Mouse (Mus musculus) MEL (cell line): Measurements from ENCODE around the gene E2f2. TPM values are rescaled to one million over a fixed set of nuclear protein-coding genes. Genes with fewer than 3 reads are reported as not detected.

Source experiments
- DNase-seq: peaks from one replicate; pipeline ENCODE4 v3.0.0; 2011; ENCODE audit warnings: low read depth, low spot score
- H3K27ac ChIP-seq: 2 replicates; pipeline ENCODE4 v1.5.1; 2012; ENCODE audit warnings: low read depth, mild to moderate bottlenecking, control low read depth, low read length, moderate library complexity; ENCODE audit not compliant: control insufficient read depth
- H3K27me3 ChIP-seq, 2 experiments: fragments of 150-350 bp in 1 of 2; sonication (generic) in 1 of 2; 2 replicates each; pipeline ENCODE4 v1.6.1; 2012; ENCODE audit warnings: low read length in 2 of 2, mild to moderate bottlenecking in 2 of 2, improper control_type of control experiment in 1 of 2, moderate library complexity in 1 of 2; ENCODE audit not compliant: insufficient read depth in 2 of 2, control insufficient read depth in 1 of 2
- H3K36me3 ChIP-seq, 2 experiments: 2 replicates each; pipeline ENCODE4 v1.6.1; 2012 to 2014; ENCODE audit warnings: low read length in 2 of 2, improper control_type of control experiment in 1 of 2, inconsistent platforms in 1 of 2, mild to moderate bottlenecking in 1 of 2; ENCODE audit not compliant: insufficient read depth in 2 of 2, control insufficient read depth in 1 of 2
- H3K4me1 ChIP-seq, 2 experiments: fragments of 150-350 bp in 1 of 2; sonication (generic) in 1 of 2; 2 replicates each; pipeline ENCODE4 v1.6.1; 2012; ENCODE audit warnings: low read length in 2 of 2, improper control_type of control experiment in 1 of 2, mild to moderate bottlenecking in 1 of 2; ENCODE audit not compliant: insufficient read depth in 2 of 2, control insufficient read depth in 1 of 2
- H3K4me3 ChIP-seq, 2 experiments: fragments of 150-350 bp in 1 of 2; sonication (generic) in 1 of 2; 2 replicates each; pipeline ENCODE4 v1.5.1; 2012; ENCODE audit warnings: low read depth in 2 of 2, low read length in 2 of 2, mild to moderate bottlenecking in 2 of 2, moderate library complexity in 2 of 2, control low read depth in 1 of 2, improper control_type of control experiment in 1 of 2; ENCODE audit not compliant: control insufficient read depth in 1 of 2, insufficient read depth in 1 of 2
- H3K79me2 ChIP-seq: 2 replicates; pipeline ENCODE4 v1.6.1; 2012; ENCODE audit warnings: mild to moderate bottlenecking, low read length, moderate library complexity; ENCODE audit not compliant: control insufficient read depth, poor library complexity, insufficient read depth
- H3K9ac ChIP-seq: 2 replicates; pipeline ENCODE4 v1.6.1; 2012; ENCODE audit warnings: low read depth, mild to moderate bottlenecking, control low read depth, low read length, moderate library complexity; ENCODE audit not compliant: control insufficient read depth, poor library complexity, severe bottlenecking
- H3K9me3 ChIP-seq: fragments of 150-350 bp; sonication (generic); replicated peaks from 2 replicates; pipeline ENCODE4 v1.6.1; 2012; ENCODE audit warnings: mild to moderate bottlenecking, low read length, improper control_type of control experiment, moderate library complexity; ENCODE audit not compliant: insufficient read depth
- BHLHE40 ChIP-seq: IDR thresholded peaks from 2 replicates; pipeline ENCODE4 v1.6.1; 2012; ENCODE audit warnings: low read depth, mild to moderate bottlenecking, inconsistent platforms, low read length, improper control_type of control experiment, borderline replicate concordance
- CHD1 ChIP-seq: IDR thresholded peaks from 2 replicates; pipeline ENCODE4 v1.6.1; 2012; ENCODE audit warnings: low read depth, mild to moderate bottlenecking, inconsistent platforms, low read length, improper control_type of control experiment
- CHD2 ChIP-seq: IDR thresholded peaks from 2 replicates; pipeline ENCODE4 v1.6.1; 2011; ENCODE audit warnings: low read length, improper control_type of control experiment
- CTCF ChIP-seq, 3 experiments: IDR thresholded peaks in 2 of 3; conservative IDR thresholded peaks in 1 of 3; 2 replicates each; pipeline ENCODE4 v1.5.1; 2011 to 2012; ENCODE audit warnings: low read length in 3 of 3, low read depth in 2 of 3, mild to moderate bottlenecking in 2 of 3, improper control_type of control experiment in 1 of 3, inconsistent platforms in 1 of 3, mixed read lengths in 1 of 3, moderate library complexity in 1 of 3; ENCODE audit not compliant: control insufficient read depth in 1 of 3, insufficient read depth in 1 of 3, poor library complexity in 1 of 3, severe bottlenecking in 1 of 3
- E2F4 ChIP-seq: IDR thresholded peaks from 2 replicates; pipeline ENCODE4 v1.6.1; 2011; ENCODE audit warnings: low read depth, low read length, improper control_type of control experiment, borderline replicate concordance
- ELF1 ChIP-seq: IDR thresholded peaks from 2 replicates; pipeline ENCODE4 v1.6.1; 2014; ENCODE audit warnings: low read depth, mild to moderate bottlenecking, inconsistent platforms, low read length, improper control_type of control experiment, moderate library complexity
- ETS1 ChIP-seq: IDR thresholded peaks from 2 replicates; pipeline ENCODE4 v1.6.1; 2012; ENCODE audit warnings: low read depth, mild to moderate bottlenecking, inconsistent platforms, low read length, improper control_type of control experiment, moderate library complexity
- HCFC1 ChIP-seq: IDR thresholded peaks from 2 replicates; pipeline ENCODE4 v1.6.1; 2012; ENCODE audit warnings: low read depth, mild to moderate bottlenecking, inconsistent platforms, low read length, improper control_type of control experiment, moderate library complexity
- JUND ChIP-seq: IDR thresholded peaks from 2 replicates; pipeline ENCODE4 v1.6.1; 2011; ENCODE audit warnings: low read depth, mild to moderate bottlenecking, improper control_type of control experiment, low read length
- KAT2A ChIP-seq: conservative IDR thresholded peaks from 2 replicates; pipeline ENCODE4 v1.6.1; 2012; ENCODE audit warnings: low read depth, low read length, improper control_type of control experiment, inconsistent platforms
- MAFK ChIP-seq: IDR thresholded peaks from 2 replicates; pipeline ENCODE4 v1.6.1; 2011; ENCODE audit warnings: low read depth, mild to moderate bottlenecking, low read length, improper control_type of control experiment, borderline replicate concordance
- MAX ChIP-seq: IDR thresholded peaks from 2 replicates; pipeline ENCODE4 v1.6.1; 2011; ENCODE audit warnings: low read length, improper control_type of control experiment
- MEF2A ChIP-seq: IDR thresholded peaks from 2 replicates; pipeline ENCODE4 v1.6.1; 2014; ENCODE audit warnings: low read depth, mild to moderate bottlenecking, inconsistent platforms, low read length, improper control_type of control experiment; ENCODE audit not compliant: poor library complexity, insufficient replicate concordance, severe bottlenecking; ENCODE audit errors: extremely low read depth
- MXI1 ChIP-seq: IDR thresholded peaks from 2 replicates; pipeline ENCODE4 v1.6.1; 2011; ENCODE audit warnings: mild to moderate bottlenecking, low read depth, low read length, improper control_type of control experiment
- MYB ChIP-seq: IDR thresholded peaks from 2 replicates; pipeline ENCODE4 v1.6.1; 2011; ENCODE audit warnings: mild to moderate bottlenecking, low read depth, low read length, improper control_type of control experiment
- MYC ChIP-seq: IDR thresholded peaks from 2 replicates; pipeline ENCODE4 v1.6.1; 2011; ENCODE audit warnings: low read depth, mild to moderate bottlenecking, low read length, improper control_type of control experiment, moderate library complexity
- NELFE ChIP-seq: IDR thresholded peaks from 2 replicates; pipeline ENCODE4 v1.6.1; 2011; ENCODE audit warnings: low read depth, low read length, improper control_type of control experiment
- NRF1 ChIP-seq: IDR thresholded peaks from 2 replicates; pipeline ENCODE4 v1.6.1; 2014; ENCODE audit warnings: low read depth, mild to moderate bottlenecking, inconsistent platforms, low read length, improper control_type of control experiment, moderate library complexity; ENCODE audit not compliant: poor library complexity, insufficient read depth, severe bottlenecking
- POLR2A ChIP-seq, 2 experiments: IDR thresholded peaks; 2 replicates each; pipeline ENCODE4 v1.6.1; 2011 to 2012; ENCODE audit warnings: low read length in 2 of 2, mild to moderate bottlenecking in 2 of 2, control low read depth in 1 of 2, improper control_type of control experiment in 1 of 2, low read depth in 1 of 2, moderate library complexity in 1 of 2; ENCODE audit not compliant: control insufficient read depth in 1 of 2, insufficient read depth in 1 of 2, poor library complexity in 1 of 2
- POLR2AphosphoS2 ChIP-seq: IDR thresholded peaks from 2 replicates; pipeline ENCODE4 v1.6.1; 2011; ENCODE audit warnings: low read length, improper control_type of control experiment
- POLR2AphosphoS5 ChIP-seq: IDR thresholded peaks from 2 replicates; pipeline ENCODE4 v1.6.1; 2012; ENCODE audit warnings: low read depth, borderline replicate concordance, mild to moderate bottlenecking, inconsistent platforms, low read length, moderate library complexity, mixed read lengths
- RCOR1 ChIP-seq: IDR thresholded peaks from 2 replicates; pipeline ENCODE4 v1.6.1; 2012; ENCODE audit warnings: low read depth, mild to moderate bottlenecking, inconsistent platforms, low read length, improper control_type of control experiment
- TBP ChIP-seq: IDR thresholded peaks from 2 replicates; pipeline ENCODE4 v1.8.0; 2011; ENCODE audit warnings: low read depth, low read length, improper control_type of control experiment
- TCF12 ChIP-seq: IDR thresholded peaks from 2 replicates; pipeline ENCODE4 v1.6.1; 2014; ENCODE audit warnings: low read depth, mild to moderate bottlenecking, inconsistent platforms, low read length, improper control_type of control experiment, moderate library complexity
- USF1 ChIP-seq: IDR thresholded peaks from 2 replicates; pipeline ENCODE4 v1.6.1; 2014; ENCODE audit warnings: low read depth, mild to moderate bottlenecking, inconsistent platforms, low read length, improper control_type of control experiment, moderate library complexity
- USF2 ChIP-seq, 2 experiments: IDR thresholded peaks; 2 replicates each; pipeline ENCODE4 v1.6.1; 2011 to 2012; ENCODE audit warnings: improper control_type of control experiment in 2 of 2, low read length in 2 of 2, borderline replicate concordance in 1 of 2, inconsistent platforms in 1 of 2, low read depth in 1 of 2, mild to moderate bottlenecking in 1 of 2; ENCODE audit not compliant: insufficient read depth in 1 of 2
- ZMIZ1 ChIP-seq: IDR thresholded peaks from 2 replicates; pipeline ENCODE4 v1.6.1; 2012; ENCODE audit warnings: low read depth, mild to moderate bottlenecking, inconsistent platforms, low read length, improper control_type of control experiment, moderate library complexity
- ZNF384 ChIP-seq: IDR thresholded peaks from 2 replicates; pipeline ENCODE4 v1.6.1; 2012; ENCODE audit warnings: low read depth, mild to moderate bottlenecking, inconsistent platforms, low read length, improper control_type of control experiment
- polyA plus RNA-seq, 2 experiments: library from polyadenylated mRNA; stranded (reverse) in 1 of 2; unstranded in 1 of 2; fragments of >175 nt in 1 of 2; fragments of >200 nt in 1 of 2; gene quantifications; 2 replicates each; pipeline versions ENCODE4 v1.2.1 to v1.2.4; 2012; ENCODE audit warnings: low replicate concordance in 2 of 2, low read depth in 1 of 2; ENCODE audit not compliant: insufficient read length in 2 of 2, insufficient read depth in 1 of 2, missing spikeins in 1 of 2
- total RNA-seq: library from RNA; depleted of rRNA; stranded (reverse); fragments of 300-350 nt; gene quantifications from 2 replicates; pipeline ENCODE4 v1.2.3, GENCODE M21; 2012

The E2f2 gene
- total and polyA plus RNA-seq, 3 experiments, result 11.2 to 25.4 TPM; not detected in 1

DNA sequence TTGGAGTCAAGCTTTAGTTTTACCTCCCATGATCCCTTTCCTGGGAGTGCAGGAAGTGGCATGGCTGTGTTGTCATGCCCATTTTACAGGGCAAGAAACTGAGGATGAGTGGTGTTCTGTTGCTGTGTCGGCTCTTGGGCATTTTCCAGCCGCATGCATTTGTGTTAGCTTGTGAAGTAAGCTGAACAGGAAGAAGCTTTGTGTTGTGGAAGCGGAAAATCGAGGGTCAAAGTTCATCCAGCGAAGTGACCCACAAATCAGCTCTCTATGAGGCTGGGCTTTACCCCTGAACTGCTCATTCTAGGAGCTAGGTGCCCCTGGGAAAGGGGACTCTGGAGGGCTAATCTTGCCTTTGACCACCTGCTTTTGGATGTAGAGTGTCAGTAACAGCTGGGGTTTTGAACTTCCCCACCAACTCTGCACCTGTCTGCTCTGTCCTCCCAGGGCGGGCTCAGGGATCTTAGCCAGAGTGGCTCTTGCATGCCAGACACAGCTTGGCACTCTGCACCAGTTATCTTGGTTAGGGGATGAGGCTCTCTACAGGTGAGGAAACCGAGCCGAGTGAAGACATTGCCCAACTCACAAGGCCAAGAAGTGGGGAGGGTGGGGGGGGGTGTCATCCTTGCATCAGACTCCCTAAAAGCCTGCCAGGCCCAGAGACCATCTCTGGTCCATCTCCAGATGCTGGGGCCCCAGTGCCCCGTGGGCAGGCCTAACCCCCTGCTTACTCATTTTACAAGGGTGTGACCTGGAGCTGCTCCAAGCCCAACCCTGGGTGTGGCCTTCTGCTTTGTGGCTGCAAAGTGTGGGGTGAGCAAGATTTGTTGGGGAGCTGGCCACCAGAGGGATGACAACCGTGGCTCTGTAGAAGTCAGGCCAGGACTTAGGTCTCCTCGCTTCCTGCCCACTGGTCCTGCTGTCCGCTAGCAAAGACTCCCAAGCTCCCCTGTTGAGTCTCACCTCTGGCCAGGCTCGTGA is 2.3 kb downstream of the E2f2 start (continued):
- TF ChIP-seq HCFC1, result no peak
- no peak for TF ChIP-seq POLR2AphosphoS5
- peak; percentile 72 for TF ChIP-seq ETS1
- no peak for TF ChIP-seq USF1
- TF ChIP-seq ZMIZ1, result no peak
- peak in 1 of 3 experiments; percentile 16; a peak in 2 of 6 replicates for TF ChIP-seq CTCF (IDR thresholded peaks at IDR 0.05 in 2 of 3, conservative IDR thresholded peaks at IDR 0.05 in 1 of 3; ENCODE audit: control insufficient read depth in 1 of 3, insufficient read depth in 1 of 3, low read depth in 2 of 3, low read length in 3 of 3, poor library complexity in 1 of 3, severe bottlenecking in 1 of 3)
- TF ChIP-seq MAX, result no peak
- no peak for TF ChIP-seq ZNF384
- no peak for TF ChIP-seq E2F4
- no peak for TF ChIP-seq POLR2AphosphoS2
- TF ChIP-seq NELFE, result no peak
- peak; percentile 74 for TF ChIP-seq RCOR1
- no peak for TF ChIP-seq KAT2A

DNA sequence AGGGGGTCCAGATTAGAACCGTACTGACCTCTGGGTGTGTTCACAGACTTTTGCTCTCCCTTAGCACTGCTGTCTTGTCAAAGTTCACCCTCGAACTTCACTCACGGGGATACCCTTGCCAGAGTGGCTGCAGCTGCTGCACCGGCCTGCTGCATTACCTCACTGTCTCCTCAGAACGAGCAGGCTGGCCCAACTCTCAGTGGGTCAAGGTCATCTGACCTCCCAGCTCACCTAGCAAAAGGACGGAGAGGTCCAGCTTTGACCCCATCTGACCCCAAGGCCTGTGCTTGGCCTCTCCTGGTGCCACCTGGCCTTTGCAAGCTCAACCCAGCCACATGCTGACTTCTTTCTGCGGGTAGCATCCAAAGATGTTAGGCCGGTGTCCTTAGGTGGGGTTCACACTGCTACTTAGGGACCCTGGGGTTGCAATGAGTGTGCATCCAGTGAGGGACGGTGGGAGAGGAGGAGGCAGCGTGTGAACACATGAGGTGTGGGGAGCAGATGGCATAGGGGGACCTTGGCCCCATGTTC is 3.9 kb downstream of the E2f2 start:
- no peak for DNase-seq
- Histone ChIP-seq H3K36me3 (peaks cover 0 to 54% of the 10 kb centered on the region in 2 experiments; a peak in 2 of 4 replicates), H3K9ac (no peak overlapping the region), H3K79me2 (peaks cover 42% of the 10 kb centered on the region), H3K4me1 (peaks cover 18 to 67% of the 10 kb centered on the region in 2 experiments), H3K9me3 (no peaks in the 10 kb centered on the region), H3K27me3 (no peaks in the 10 kb centered on the region), H3K27ac (no peak overlapping the region), H3K4me3 (no peak overlapping the region)
- TF ChIP-seq NELFE, result no peak
- TF ChIP-seq MXI1, result no peak
- no peak for TF ChIP-seq MAFK
- no peak for TF ChIP-seq ELF1
- no peak for TF ChIP-seq MYC
- TF ChIP-seq CHD1, result no peak
- no peak for TF ChIP-seq MYB
- TF ChIP-seq BHLHE40, result no peak
- no peak for TF ChIP-seq JUND
- TF ChIP-seq MEF2A, result no peak
- TF ChIP-seq CHD2, result no peak
- no peak for TF ChIP-seq POLR2A (IDR thresholded peaks at IDR 0.05; ENCODE audit: control insufficient read depth in 1 of 2, insufficient read depth in 1 of 2, low read depth in 1 of 2, low read length in 2 of 2, poor library complexity in 1 of 2)
- no peak for TF ChIP-seq TBP
- no peak for TF ChIP-seq TCF12
- no peak for TF ChIP-seq POLR2AphosphoS2
- TF ChIP-seq MAX, result no peak
- no peak for TF ChIP-seq USF2 (IDR thresholded peaks at IDR 0.05; ENCODE audit: borderline replicate concordance in 1 of 2, insufficient read depth in 1 of 2, low read depth in 1 of 2, low read length in 2 of 2)
- TF ChIP-seq NRF1, result no peak
